Mouse (Mus musculus) lung, embryonic 15.5 days (tissue): ENCODE results near the gene Tmed2. TPM values are rescaled to one million over a fixed set of nuclear protein-coding genes. Genes with fewer than 3 reads are reported as not detected.
A peak's percentile ranks its signal among the peaks of the same experiment; 100 is the strongest.
"Not testable (repeated sequence)": the region's sequence is repeated elsewhere in the genome, so short reads cannot be mapped to it uniquely, and the experiment has no call there.

Experiments used
- ATAC-seq: fragments of 200-750 bp; cut with Nextera tagmentation; 2 replicates; pipeline ENCODE4 v1.8.0; 2017; ENCODE audit warnings: moderate number of reproducible peaks, borderline replicate concordance; ENCODE audit not compliant: low FRiP score, low TSS enrichment; ENCODE audit errors: extremely low read depth
- H3K27ac ChIP-seq: fragments of 300-500 bp; sonication (generic); 2 replicates; pipeline ENCODE4 v1.5.1; 2015; ENCODE audit warnings: moderate library complexity, mild to moderate bottlenecking, inconsistent platforms
- H3K27me3 ChIP-seq: fragments of 300-500 bp; sonication (generic); 2 replicates; pipeline ENCODE4 v1.6.1; 2015; ENCODE audit warnings: inconsistent platforms
- H3K36me3 ChIP-seq: fragments of 300-500 bp; sonication (generic); 2 replicates; pipeline ENCODE4 v1.6.1; 2015; ENCODE audit warnings: inconsistent platforms
- H3K4me1 ChIP-seq: fragments of 300-500 bp; sonication (generic); 2 replicates; pipeline ENCODE4 v1.6.1; 2015; ENCODE audit warnings: inconsistent platforms
- H3K4me2 ChIP-seq: fragments of 300-500 bp; sonication (generic); 2 replicates; pipeline ENCODE4 v1.6.1; 2015; ENCODE audit warnings: inconsistent platforms, mild to moderate bottlenecking, moderate library complexity
- H3K4me3 ChIP-seq: fragments of 300-500 bp; sonication (generic); 2 replicates; pipeline ENCODE4 v1.5.1; 2015; ENCODE audit warnings: mild to moderate bottlenecking, inconsistent platforms
- H3K9ac ChIP-seq: fragments of 300-500 bp; sonication (generic); 2 replicates; pipeline ENCODE4 v1.6.1; 2015; ENCODE audit warnings: inconsistent platforms
- H3K9me3 ChIP-seq: fragments of 300-500 bp; sonication (generic); 2 replicates; pipeline ENCODE4 v1.6.1; 2016; ENCODE audit warnings: inconsistent platforms
- WGBS: fragments of 180-500 bp; shearing (Covaris S2); methylation state at CpG from one replicate; pipeline ENCODE4 v1.1.7; 2015; 5-methylcytosine and 5-hydroxymethylcytosine counted together
- polyA plus RNA-seq: library from polyadenylated mRNA; unstranded; fragments of >200 nt; fragmentation: Nextera tagmentation; extraction: Ambion mirVana; gene quantifications from 2 replicates; pipeline ENCODE4 v1.2.1, GENCODE M21; 2015

Tmed2 gene
- polyA plus RNA-seq, 1 experiment from 2014 or later: 636 TPM

GRCm38 (mm10) chr5:124550737-124551136 lies 10.2 kb downstream of the Tmed2 start:
- peaks cover 14% of the 10 kb centered on the region for H3K4me1 ChIP-seq
- not testable (repeated sequence) for H3K9ac ChIP-seq, ATAC-seq

GRCm38 (mm10) chr5:124551349-124552093 lies 11.0 kb downstream of the Tmed2 start:
- H3K4me1 ChIP-seq: peaks cover 14% of the 10 kb centered on the region
- peaks cover 48% of the 10 kb centered on the region for H3K36me3 ChIP-seq
- H3K4me3 ChIP-seq: peak overlapping the region; percentile 94
- peak overlapping the region; percentile 73 for H3K9ac ChIP-seq
- 31% methylated on average over 5 of the region's 5 CpGs for WGBS
- H3K27me3 ChIP-seq, ATAC-seq, H3K9me3 ChIP-seq: not testable (repeated sequence)
- peak overlapping the region; percentile 73 for H3K4me2 ChIP-seq
- H3K27ac ChIP-seq: peak overlapping the region; percentile 87

More at GRCm38 (mm10) chr5:124550737-124551136, 10.2 kb downstream of the Tmed2 start:
- 63% methylated on average over 4 of the region's 4 CpGs for WGBS
- H3K4me3 ChIP-seq, H3K9me3 ChIP-seq, H3K27ac ChIP-seq, H3K4me2 ChIP-seq, H3K27me3 ChIP-seq: not testable (repeated sequence)
- H3K36me3 ChIP-seq: peaks cover 49% of the 10 kb centered on the region

- Histone ChIP-seq H3K36me3 (peaks cover 48% of the 10 kb centered on the region), H3K27ac (peak overlapping the region; percentile 87), H3K9me3 (no peaks in the 10 kb centered on the region), H3K9ac (peak overlapping the region; percentile 73), H3K4me1 (peaks cover 14% of the 10 kb centered on the region), H3K4me3 (peak overlapping the region; percentile 94), H3K27me3 (no peaks in the 10 kb centered on the region), H3K4me2 (peak overlapping the region; percentile 73)
- no peak for ATAC-seq
- WGBS: 6% methylated on average over 9 of the region's 9 CpGs
These were observed 11.6 kb downstream of the Tmed2 start for GRCm38 (mm10) chr5:124552094-124552472.

GRCm38 (mm10) chr5:124552558-124553307 lies 12.2 kb downstream of the Tmed2 start, which contains the start of gene Ddx55:
Gene Ddx55, plus strand, starts transcription at chr5:124552864.
- under 1% methylated on average over 66 of the region's 66 CpGs for WGBS

GRCm38 (mm10) chr5:124553607-124554006 lies 13.1 kb downstream of the Tmed2 start:
- Histone ChIP-seq H3K4me3 (peak overlapping the region; percentile 94; the same call in 1 of the 2 replicates), H3K4me1 (peaks cover 14% of the 10 kb centered on the region), H3K27ac (no peak overlapping the region), H3K27me3 (no peaks in the 10 kb centered on the region), H3K9me3 (no peaks in the 10 kb centered on the region), H3K36me3 (peaks cover 46% of the 10 kb centered on the region), H3K4me2 (peak overlapping the region; percentile 73), H3K9ac (no peak overlapping the region)
- no peak for ATAC-seq
- 68% methylated on average over 6 of the region's 6 CpGs for WGBS

More at GRCm38 (mm10) chr5:124552558-124553307, 12.2 kb downstream of the Tmed2 start, which contains the start of gene Ddx55:
- Histone ChIP-seq H3K36me3 (peaks cover 46% of the 10 kb centered on the region), H3K4me3 (peak within 1 kb of the TSS; percentile 94), H3K9ac (peak within 1 kb of the TSS; percentile 73), H3K27me3 (no peaks in the 10 kb centered on the region), H3K27ac (peak within 1 kb of the TSS; percentile 87), H3K4me2 (peak within 1 kb of the TSS; percentile 73), H3K4me1 (peaks cover 14% of the 10 kb centered on the region), H3K9me3 (no peaks in the 10 kb centered on the region)
- peak; percentile 86; the same call in 1 of the 2 replicates for ATAC-seq

- no peak for ATAC-seq
- H3K4me2 ChIP-seq: no peak overlapping the region
- peaks cover 56% of the 10 kb centered on the region for H3K36me3 ChIP-seq
- no peaks in the 10 kb centered on the region for H3K9me3 ChIP-seq
- no peak overlapping the region for H3K27ac ChIP-seq
- H3K27me3 ChIP-seq: no peaks in the 10 kb centered on the region
- H3K4me1 ChIP-seq: peaks cover 14% of the 10 kb centered on the region
- H3K9ac ChIP-seq: no peak overlapping the region
- 61% methylated on average over 1 of the region's 1 CpGs for WGBS
- H3K4me3 ChIP-seq: no peak overlapping the region
These were observed 14.7 kb downstream of the Tmed2 start for GRCm38 (mm10) chr5:124555145-124555544.

GRCm38 (mm10) chr5:124571068-124571467 lies 30.6 kb downstream of the Tmed2 start:
- Histone ChIP-seq H3K9me3 (no peaks in the 10 kb centered on the region), H3K27me3 (no peaks in the 10 kb centered on the region), H3K4me2 (no peak overlapping the region), H3K4me1 (no peaks in the 10 kb centered on the region), H3K27ac (no peak overlapping the region), H3K4me3 (no peak overlapping the region), H3K9ac (no peak overlapping the region), H3K36me3 (peaks cover 94% of the 10 kb centered on the region)
- WGBS: 76% methylated on average over 12 of the region's 12 CpGs
- no peak for ATAC-seq

GRCm38 (mm10) chr5:124575467-124575866 lies 35.0 kb downstream of the Tmed2 start:
- H3K27ac ChIP-seq: no peak overlapping the region
- H3K4me2 ChIP-seq: no peak overlapping the region
- peaks cover 64% of the 10 kb centered on the region for H3K36me3 ChIP-seq
- no peak for ATAC-seq
- no peak overlapping the region for H3K9ac ChIP-seq
- H3K4me1 ChIP-seq: peaks cover 20% of the 10 kb centered on the region
- WGBS: 78% methylated on average over 7 of the region's 7 CpGs
- no peak overlapping the region for H3K4me3 ChIP-seq
- H3K9me3 ChIP-seq: no peaks in the 10 kb centered on the region
- no peaks in the 10 kb centered on the region for H3K27me3 ChIP-seq

- no peak within 1 kb of the TSS; the same call in 1 of the 2 replicates for H3K27ac ChIP-seq
- peak within 1 kb of the TSS; percentile 72 for H3K4me2 ChIP-seq
- peaks cover 32% of the 10 kb centered on the region for H3K36me3 ChIP-seq
- peaks cover 35% of the 10 kb centered on the region for H3K4me1 ChIP-seq
- WGBS: 1% methylated on average over 50 of the region's 51 CpGs
- H3K4me3 ChIP-seq: peak within 1 kb of the TSS; percentile 71
- no peaks in the 10 kb centered on the region for H3K9me3 ChIP-seq
- H3K9ac ChIP-seq: peak within 1 kb of the TSS; percentile 70
- ATAC-seq: peak; percentile 77; the same call in 1 of the 2 replicates
- H3K27me3 ChIP-seq: no peaks in the 10 kb centered on the region
These were observed 38.3 kb downstream of the Tmed2 start, which contains the start of the genes Eif2b1 and Gtf2h3 for GRCm38 (mm10) chr5:124578633-124579317. Gene Eif2b1, minus strand, starts transcription at chr5:124579131. Gene Gtf2h3, plus strand, starts transcription at chr5:124579140.

- peak; percentile 68; the same call in 1 of the 2 replicates for ATAC-seq
- no peak overlapping the region for H3K9ac ChIP-seq
These were observed 42.0 kb downstream of the Tmed2 start for GRCm38 (mm10) chr5:124582515-124582914.

GRCm38 (mm10) chr5:124592768-124593167 lies 52.3 kb downstream of the Tmed2 start:
- Histone ChIP-seq H3K4me1 (no peaks in the 10 kb centered on the region), H3K4me3 (no peak overlapping the region), H3K4me2 (no peak overlapping the region), H3K9me3 (no peaks in the 10 kb centered on the region), H3K36me3 (peaks cover 52% of the 10 kb centered on the region), H3K27ac (no peak overlapping the region), H3K9ac (no peak overlapping the region), H3K27me3 (no peaks in the 10 kb centered on the region)
- WGBS: 96% methylated on average over 3 of the region's 3 CpGs
- ATAC-seq: no peak

More at GRCm38 (mm10) chr5:124582515-124582914, 42.0 kb downstream of the Tmed2 start:
- no peaks in the 10 kb centered on the region for H3K27me3 ChIP-seq
- no peak overlapping the region for H3K4me2 ChIP-seq
- peaks cover 35% of the 10 kb centered on the region for H3K4me1 ChIP-seq
- H3K9me3 ChIP-seq: no peaks in the 10 kb centered on the region
- H3K4me3 ChIP-seq: no peak overlapping the region
- peaks cover 27% of the 10 kb centered on the region for H3K36me3 ChIP-seq
- H3K27ac ChIP-seq: no peak overlapping the region
- WGBS: 57% methylated on average over 5 of the region's 5 CpGs
